Mouse (Mus musculus) hindbrain, postnatal 0 days (tissue): ENCODE data around the gene Hlf. TPM values are rescaled to one million over a fixed set of nuclear protein-coding genes. Genes with fewer than 3 reads are reported as not detected.

Experiments used
- ATAC-seq: fragments of 200-750 bp; cut with Nextera tagmentation; 2 replicates; pipeline ENCODE4 v1.8.0; 2017; ENCODE audit warnings: mild to moderate bottlenecking, moderate TSS enrichment, moderate library complexity
- DNase-seq: peaks from one replicate; pipeline ENCODE4 v3.0.0-alpha.2; 2015; ENCODE audit warnings: low spot score
- H3K27ac ChIP-seq: fragments of 300-500 bp; sonication (generic); 2 replicates; pipeline ENCODE4 v1.5.1; 2014; ENCODE audit warnings: mild to moderate bottlenecking
- H3K27me3 ChIP-seq: fragments of 300-500 bp; sonication (generic); 2 replicates; pipeline ENCODE4 v1.6.1; 2014; ENCODE audit warnings: low read length, mixed read lengths; ENCODE audit not compliant: insufficient read depth
- H3K36me3 ChIP-seq: fragments of 300-500 bp; sonication (generic); 2 replicates; pipeline ENCODE4 v1.6.1; 2014; ENCODE audit warnings: low read length, mixed read lengths; ENCODE audit not compliant: insufficient read depth
- H3K4me1 ChIP-seq: fragments of 300-500 bp; sonication (generic); 2 replicates; pipeline ENCODE4 v1.6.1; 2014; ENCODE audit warnings: antibody characterized with exemption, low read length, mixed read lengths; ENCODE audit not compliant: insufficient read depth
- H3K4me2 ChIP-seq: fragments of 300-500 bp; sonication (generic); 2 replicates; pipeline ENCODE4 v1.6.1; 2014; ENCODE audit warnings: low read depth, mild to moderate bottlenecking, low read length, moderate library complexity, mixed read lengths
- H3K4me3 ChIP-seq: fragments of 300-500 bp; sonication (generic); 2 replicates; pipeline ENCODE4 v1.5.1; 2014; ENCODE audit warnings: low read length
- H3K9ac ChIP-seq: fragments of 300-500 bp; sonication (generic); replicated peaks from 2 replicates; pipeline ENCODE4 v1.6.1; 2014; ENCODE audit warnings: mild to moderate bottlenecking, low read length, moderate library complexity, mixed read lengths
- H3K9me3 ChIP-seq: fragments of 300-500 bp; sonication (generic); 2 replicates; pipeline ENCODE4 v1.6.1; 2016; ENCODE audit warnings: low read length, mixed read lengths
- CTCF ChIP-seq: IDR thresholded peaks from 2 replicates; pipeline ENCODE4 v1.5.1; 2016; ENCODE audit warnings: antibody characterized with exemption, control low read depth, low read depth
- WGBS: fragments of 180-500 bp; shearing (Covaris S2); extraction: QIAGEN DNeasy Blood & Tissue Kit; methylation state at CpG from one replicate; pipeline ENCODE4 v1.1.7; 2014; 5-methylcytosine and 5-hydroxymethylcytosine counted together
- polyA plus RNA-seq: library from polyadenylated mRNA; unstranded; fragments of >200 nt; fragmentation: Nextera tagmentation; extraction: Ambion mirVana; gene quantifications from 2 replicates; pipeline ENCODE4 v1.2.1, GENCODE M21; 2015
- total RNA-seq: library from RNA; depleted of rRNA; stranded (reverse); fragments of >200 nt; gene quantifications from 2 replicates; pipeline ENCODE4 v1.2.3, GENCODE M21; 2014

Hlf gene
- total and polyA plus RNA-seq, 2 experiments from 2014 or later: 10.2 to 10.4 TPM

GRCm38 (mm10) chr11:90387501-90388440, 2.9 kb downstream of the Hlf start:
- H3K4me3 ChIP-seq: peak overlapping the region; percentile 49
- H3K9me3 ChIP-seq: no peaks in the 10 kb centered on the region
- no peak overlapping the region for H3K27ac ChIP-seq
- H3K4me2 ChIP-seq: peak overlapping the region; percentile 81
- no peak for TF ChIP-seq CTCF
- H3K36me3 ChIP-seq: no peaks in the 10 kb centered on the region
- H3K4me1 ChIP-seq: peaks cover 8% of the 10 kb centered on the region; the same call in 1 of the 2 replicates
- no peak for DNase-seq
- WGBS: 55% methylated on average over 32 of the region's 32 CpGs
- no peak for ATAC-seq
- H3K9ac ChIP-seq: no peak overlapping the region
- H3K27me3 ChIP-seq: no peaks in the 10 kb centered on the region

GRCm38 (mm10) chr11:90382005-90382611, 8.6 kb downstream of the Hlf start:
- peak; percentile 84 for DNase-seq
- Histone ChIP-seq H3K4me2 (peak overlapping the region; percentile 39), H3K4me1 (peaks cover 13% of the 10 kb centered on the region), H3K27me3 (no peaks in the 10 kb centered on the region), H3K9ac (no peak overlapping the region), H3K4me3 (no peak overlapping the region), H3K9me3 (no peaks in the 10 kb centered on the region), H3K36me3 (no peaks in the 10 kb centered on the region), H3K27ac (peak overlapping the region; percentile 71)
- peak; percentile 94 for ATAC-seq
- TF ChIP-seq CTCF: no peak
- WGBS: 9% methylated on average over 6 of the region's 6 CpGs

- DNase-seq: peak; percentile 47
- 0 out of 2 replicates have a peak, but pooled peaks have one; percentile 55 for ATAC-seq
- H3K9ac ChIP-seq: no peak overlapping the region
- no peaks in the 10 kb centered on the region for H3K27me3 ChIP-seq
- H3K9me3 ChIP-seq: no peaks in the 10 kb centered on the region
- H3K27ac ChIP-seq: no peak overlapping the region
- H3K4me2 ChIP-seq: no peak overlapping the region
- H3K36me3 ChIP-seq: no peaks in the 10 kb centered on the region
- WGBS: 46% methylated on average over 5 of the region's 5 CpGs
- no peak overlapping the region for H3K4me3 ChIP-seq
- peaks cover 13% of the 10 kb centered on the region for H3K4me1 ChIP-seq
- peak; percentile 64 for TF ChIP-seq CTCF
Observed at GRCm38 (mm10) chr11:90381113-90381512, 9.6 kb downstream of the Hlf start.

- no peaks in the 10 kb centered on the region for H3K36me3 ChIP-seq
- H3K9me3 ChIP-seq: no peaks in the 10 kb centered on the region
- 86% methylated on average over 10 of the region's 10 CpGs for WGBS
- no peak overlapping the region for H3K4me3 ChIP-seq
- DNase-seq (no peak), ATAC-seq (no peak)
- no peak overlapping the region for H3K9ac ChIP-seq
- peaks cover 13% of the 10 kb centered on the region for H3K4me1 ChIP-seq
- TF ChIP-seq CTCF: no peak
- no peak overlapping the region for H3K27ac ChIP-seq
- H3K27me3 ChIP-seq: no peaks in the 10 kb centered on the region
- no peak overlapping the region for H3K4me2 ChIP-seq
Observed at GRCm38 (mm10) chr11:90380131-90380685, 10.5 kb downstream of the Hlf start.

- TF ChIP-seq CTCF: no peak
- DNase-seq: no peak
- WGBS: 80% methylated on average over 5 of the region's 5 CpGs
Observed at GRCm38 (mm10) chr11:90378008-90378407, 12.7 kb downstream of the Hlf start.

GRCm38 (mm10) chr11:90376436-90376835, 14.3 kb downstream of the Hlf start:
- 93% methylated on average over 9 of the region's 9 CpGs for WGBS
- no peaks in the 10 kb centered on the region for H3K9me3 ChIP-seq

More at GRCm38 (mm10) chr11:90378008-90378407, 12.7 kb downstream of the Hlf start:
- H3K4me2 ChIP-seq: no peak overlapping the region
- H3K36me3 ChIP-seq: no peaks in the 10 kb centered on the region
- H3K27me3 ChIP-seq: no peaks in the 10 kb centered on the region
- no peak overlapping the region for H3K9ac ChIP-seq
- H3K4me3 ChIP-seq: no peak overlapping the region
- no peak overlapping the region for H3K27ac ChIP-seq
- peaks cover 13% of the 10 kb centered on the region for H3K4me1 ChIP-seq
- ATAC-seq: no peak
- no peaks in the 10 kb centered on the region for H3K9me3 ChIP-seq

More at GRCm38 (mm10) chr11:90376436-90376835, 14.3 kb downstream of the Hlf start:
- ATAC-seq: no peak
- no peak for TF ChIP-seq CTCF
- Histone ChIP-seq H3K4me2 (no peak overlapping the region), H3K4me3 (no peak overlapping the region), H3K27me3 (no peaks in the 10 kb centered on the region), H3K27ac (no peak overlapping the region), H3K9ac (no peak overlapping the region), H3K4me1 (peaks cover 5% of the 10 kb centered on the region), H3K36me3 (no peaks in the 10 kb centered on the region)
- no peak for DNase-seq
